ENCODE assay signal across 8 mouse cellular contexts in genomic region chr1:75505956-75506831, GRCm38 (mm10). TPM values are rescaled to one million over a fixed set of nuclear protein-coding genes. Genes with fewer than 3 reads are reported as not detected.
DNase-seq lines count a peak whose midpoint lies in the region; ATAC-seq and TF ChIP-seq lines count a peak whose summit lies in the region.

Gene Obsl1 (minus strand): TSS chr1:75506452.

- peak; percentile 79 for TF ChIP-seq EP300 in heart, postnatal 0 days (IDR thresholded peaks at IDR 0.05; ENCODE audit: low read depth)

- H3K9me3 ChIP-seq in E14TG2a.4 (ENCODE audit: low read length): no peaks in the 10 kb centered on the region
- no peaks in the 10 kb centered on the region for H3K9me3 ChIP-seq in forebrain, embryonic 11.5 days (ENCODE audit: control insufficient read depth, low read length)
- no peaks in the 10 kb centered on the region for H3K9me3 ChIP-seq in heart, postnatal 0 days (replicated peaks; ENCODE audit: control insufficient read depth, low read length)

- H3K4me3 ChIP-seq in E14TG2a.4 (replicated peaks; ENCODE audit: low read length): peak within 1 kb of the TSS; percentile 86
- peak within 1 kb of the TSS; percentile 77 for H3K4me3 ChIP-seq in forebrain, embryonic 11.5 days (ENCODE audit: low read depth, low read length)
- peak within 1 kb of the TSS; percentile 82 for H3K4me3 ChIP-seq in heart, postnatal 0 days (ENCODE audit: low read depth, low read length)

- peak; percentile 82 for ATAC-seq in forebrain, embryonic 11.5 days (replicated peaks; ENCODE audit: low FRiP score)
- ATAC-seq in heart, postnatal 0 days (ENCODE audit: insufficient read depth, low read depth): peak; percentile 87
- ATAC-seq in erythroid progenitor cell, adult 5-6 weeks (replicated peaks; ENCODE audit: low FRiP score, poor library complexity, severe bottlenecking): no peak

- H3K4me2 ChIP-seq in forebrain, embryonic 11.5 days (ENCODE audit: low read depth, low read length, severe bottlenecking): peak within 1 kb of the TSS; percentile 96
- H3K4me2 ChIP-seq in heart, postnatal 0 days (ENCODE audit: low read depth, low read length): peak within 1 kb of the TSS; percentile 90

- H3K27me3 ChIP-seq in E14TG2a.4 (ENCODE audit: insufficient read depth, low read length): peaks cover 53% of the 10 kb centered on the region
- no peaks in the 10 kb centered on the region for H3K27me3 ChIP-seq in forebrain, embryonic 11.5 days (ENCODE audit: control insufficient read depth, insufficient read depth, low read length)
- H3K27me3 ChIP-seq in heart, postnatal 0 days (ENCODE audit: control insufficient read depth, insufficient read depth, low read length): no peaks in the 10 kb centered on the region

- peak within 1 kb of the TSS; percentile 94 for H3K9ac ChIP-seq in forebrain, embryonic 11.5 days (ENCODE audit: low read length)
- H3K9ac ChIP-seq in heart, postnatal 0 days (replicated peaks; ENCODE audit: low read depth, low read length): peak within 1 kb of the TSS; percentile 97

- DNase-seq in adrenal gland, postnatal 10 days: peak; percentile 83
- peak; percentile 87 for DNase-seq in forebrain, embryonic 11.5 days (ENCODE audit: low spot score)
- peak; percentile 93 for DNase-seq in heart, postnatal 0 days (ENCODE audit: low spot score)
- peak in 1 of 2 experiments; percentile 48 for DNase-seq in layer of hippocampus, postnatal 14 days (ENCODE audit: low spot score in 2 of 2)
- DNase-seq in lung, postnatal 25 days (ENCODE audit: low spot score): peak; percentile 41
- DNase-seq in skeletal muscle tissue, adult 2 months (ENCODE audit: low read depth, low spot score): peak; percentile 83

- H3K4me1 ChIP-seq in E14TG2a.4 (replicated peaks; ENCODE audit: low read depth, low read length): peaks cover 83% of the 10 kb centered on the region
- H3K4me1 ChIP-seq in forebrain, embryonic 11.5 days (replicated peaks; ENCODE audit: control insufficient read depth, insufficient read depth, low read length): peaks cover 5% of the 10 kb centered on the region; the same call in 1 of the 2 replicates
- H3K4me1 ChIP-seq in heart, postnatal 0 days (ENCODE audit: control insufficient read depth, insufficient read depth): peaks cover 53% of the 10 kb centered on the region

- H3K27ac ChIP-seq in forebrain, embryonic 11.5 days (ENCODE audit: low read depth, low read length): peak within 1 kb of the TSS; percentile 55
- H3K27ac ChIP-seq in heart, postnatal 0 days (ENCODE audit: low read depth): peak within 1 kb of the TSS; percentile 98

- H3K36me3 ChIP-seq in E14TG2a.4 (ENCODE audit: insufficient read depth, low read length): peaks cover 22% of the 10 kb centered on the region
- peaks cover 5% of the 10 kb centered on the region for H3K36me3 ChIP-seq in forebrain, embryonic 11.5 days (ENCODE audit: control insufficient read depth, insufficient read depth, low read length)
- peaks cover 21% of the 10 kb centered on the region for H3K36me3 ChIP-seq in heart, postnatal 0 days (replicated peaks; ENCODE audit: control insufficient read depth, insufficient read depth, low read length)

- no peak for TF ChIP-seq CTCF in E14TG2a.4 (conservative IDR thresholded peaks at IDR 0.05; ENCODE audit: low read length)
- TF ChIP-seq CTCF in heart, postnatal 0 days (IDR thresholded peaks at IDR 0.05; ENCODE audit: low read depth): no peak

- under 1% methylated on average over 63 of the region's 65 CpGs for WGBS in forebrain, embryonic 11.5 days
- WGBS in heart, postnatal 0 days: under 1% methylated on average over 65 of the region's 65 CpGs

RNA-seq across cellular contexts. Expression of gene Obsl1, which starts in this region (rescaled TPM):
- 100 to 1,000 TPM in 1 of 2 experiments, 10 to 100 TPM in 1; 95.2 to 118 TPM for total RNA-seq in adrenal gland, postnatal 10 days (2021)
- polyA plus RNA-seq in forebrain, embryonic 11.5 days (2014; fragmentation: Nextera tagmentation; extraction: Ambion mirVana): 42.6 and 44.7 TPM in 2 replicates
- total RNA-seq in heart, postnatal 0 days (2014; rRNA removed; ENCODE audit: low replicate concordance): 293 and 367 TPM in 2 replicates
- polyA plus RNA-seq in heart, postnatal 0 days (2015; fragmentation: Nextera tagmentation; extraction: Ambion mirVana): 45.8 and 46.8 TPM in 2 replicates
- total RNA-seq in layer of hippocampus, postnatal 14 days (2021): 10 to 100 TPM; 25.2 to 27.0 TPM
- total RNA-seq in erythroid progenitor cell, adult 5-6 weeks (2015; ENCODE audit: low replicate concordance): not detected in 2 replicates
- 0.64 TPM in 1 of 2 replicates, not detected in the other for total RNA-seq in erythroid progenitor cell, adult 5-6 weeks (2017; ENCODE audit: low replicate concordance)

Comparison
In these comparisons a context has a peak if more than half of its experiments do, and no peak if none do; other contexts are left out.
1. RNA of gene Obsl1 (total RNA-seq): 293 to 367 TPM in heart, postnatal 0 days, 95.2 to 118 TPM in adrenal gland, postnatal 10 days and 25.2 to 27.0 TPM in layer of hippocampus, postnatal 14 days; 0.64 TPM in erythroid progenitor cell, adult 5-6 weeks; every median in the first group is over 10 times any median in the second.
2. Peak in every context shown above with its lines, with median percentiles within 50 percentile points of each other: H3K4me3 ChIP-seq.